Mouse (Mus musculus): ENCODE results near the gene Ahsg.

DNA sequence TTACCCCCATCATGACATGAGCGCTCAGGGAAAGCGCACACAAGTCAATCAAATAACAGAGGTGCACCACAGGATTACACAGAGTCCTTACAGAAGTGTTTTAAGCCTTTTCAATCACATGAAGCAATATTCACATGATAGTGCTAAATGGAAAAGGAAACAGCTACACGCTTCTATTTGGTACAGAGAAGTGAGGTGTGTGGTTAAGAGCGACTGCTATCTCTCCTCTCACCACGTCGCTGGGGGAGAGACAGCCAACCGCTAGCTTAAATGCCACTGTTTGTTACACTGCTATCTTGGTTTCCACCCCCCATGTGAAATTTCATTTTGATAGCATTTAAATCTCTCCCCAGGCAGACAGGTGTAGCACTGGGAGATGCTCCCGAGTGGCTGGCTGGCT lies 1.4 kb upstream of the Ahsg start:
- TF ChIP-seq CTCF (conservative IDR thresholded peaks at IDR 0.05; ENCODE audit: insufficient read depth, insufficient read length, low read depth, low read length) (no peak), POLR2A (IDR thresholded peaks at IDR 0.05; ENCODE audit: low read depth, low read length) (no peak)

Data from kidney, adult 2 months (tissue).